Mouse (Mus musculus) CH12.LX (cell line): ENCODE data around the gene Pcca.

Source experiments
- CTCF ChIP-seq, 2 experiments: IDR thresholded peaks in 1 of 2; conservative IDR thresholded peaks in 1 of 2; 2 replicates each; pipeline ENCODE4 v1.5.1; 2011 to 2012; ENCODE audit warnings: low read depth in 2 of 2, low read length in 2 of 2, improper control_type of control experiment in 1 of 2, inconsistent platforms in 1 of 2, mild to moderate bottlenecking in 1 of 2, moderate library complexity in 1 of 2
- ELF1 ChIP-seq: IDR thresholded peaks from 2 replicates; pipeline ENCODE4 v1.6.1; 2014; ENCODE audit warnings: low read depth, mild to moderate bottlenecking, inconsistent platforms, low read length, improper control_type of control experiment
- MAX ChIP-seq: IDR thresholded peaks from 2 replicates; pipeline ENCODE4 v1.6.1; 2011; ENCODE audit warnings: low read length, improper control_type of control experiment
- NRF1 ChIP-seq: IDR thresholded peaks from 2 replicates; pipeline ENCODE4 v1.6.1; 2014; ENCODE audit warnings: low read depth, mild to moderate bottlenecking, inconsistent platforms, low read length, improper control_type of control experiment, moderate library complexity
- SMC3 ChIP-seq: IDR thresholded peaks from 2 replicates; pipeline ENCODE4 v1.6.1; 2011; ENCODE audit warnings: low read depth, low read length, improper control_type of control experiment
- USF1 ChIP-seq: IDR thresholded peaks from 2 replicates; pipeline ENCODE4 v1.6.1; 2014; ENCODE audit warnings: low read depth, mild to moderate bottlenecking, inconsistent platforms, low read length, improper control_type of control experiment

GRCm38 (mm10) chr14:122598802-122599201 lies 64.7 kb downstream of the Pcca start:
- TF ChIP-seq CTCF (conservative IDR thresholded peaks at IDR 0.05 in 1 of 2, IDR thresholded peaks at IDR 0.05 in 1 of 2; ENCODE audit: low read depth in 2 of 2, low read length in 2 of 2) (no peak), MAX (no peak), SMC3 (no peak), USF1 (no peak), ELF1 (no peak), NRF1 (no peak)
